Mouse (Mus musculus) hindbrain, embryonic 10.5 days (tissue): ENCODE results near the gene Htr1d. TPM values are rescaled to one million over a fixed set of nuclear protein-coding genes. Genes with fewer than 3 reads are reported as not detected.

Source experiments
- DNase-seq: peaks from one replicate; pipeline ENCODE4 v3.0.0-alpha.2; 2017; ENCODE audit warnings: low spot score
- H3K27ac ChIP-seq: fragments of 300-500 bp; sonication (generic); 2 replicates; pipeline ENCODE4 v1.5.1; 2016; ENCODE audit warnings: mild to moderate bottlenecking, moderate library complexity
- H3K27me3 ChIP-seq: fragments of 300-500 bp; sonication (generic); 2 replicates; pipeline ENCODE4 v1.6.1; 2016; ENCODE audit warnings: mild to moderate bottlenecking; ENCODE audit not compliant: poor library complexity, insufficient read depth, severe bottlenecking
- H3K36me3 ChIP-seq: fragments of 300-500 bp; sonication (generic); 2 replicates; pipeline ENCODE4 v1.6.1; 2016; ENCODE audit warnings: mild to moderate bottlenecking, moderate library complexity
- H3K4me1 ChIP-seq: fragments of 300-500 bp; sonication (generic); replicated peaks from 2 replicates; pipeline ENCODE4 v1.6.1; 2016; ENCODE audit warnings: mild to moderate bottlenecking
- H3K4me3 ChIP-seq: fragments of 300-500 bp; sonication (generic); 2 replicates; pipeline ENCODE4 v1.5.1; 2016; ENCODE audit warnings: mild to moderate bottlenecking, moderate library complexity
- H3K9me3 ChIP-seq: fragments of 300-500 bp; sonication (generic); 2 replicates; pipeline ENCODE4 v1.6.1; 2016; ENCODE audit warnings: mild to moderate bottlenecking, moderate library complexity
- WGBS: fragments of 180-500 bp; shearing (Covaris S2); methylation state at CpG from one replicate; pipeline ENCODE4 v1.1.7; 2016; 5-methylcytosine and 5-hydroxymethylcytosine counted together
- polyA plus RNA-seq: library from polyadenylated mRNA; unstranded; fragments of >200 nt; fragmentation: Nextera tagmentation; extraction: Ambion mirVana; gene quantifications from 2 replicates; pipeline ENCODE4 v1.2.1, GENCODE M21; 2016

Gene Htr1d
- polyA plus RNA-seq, 1 experiment from 2014 or later: 0.18 TPM

GRCm38 (mm10) chr4:136476692-136477091 lies 53.4 kb downstream of the Htr1d start:
- peaks cover 6% of the 10 kb centered on the region; the same call in 1 of the 2 replicates for H3K36me3 ChIP-seq
- peaks cover 25% of the 10 kb centered on the region for H3K4me1 ChIP-seq
- H3K4me3 ChIP-seq: no peak overlapping the region
- no peak overlapping the region for H3K27ac ChIP-seq
- WGBS: 96% methylated on average over 1 of the region's 1 CpGs
- no peaks in the 10 kb centered on the region for H3K9me3 ChIP-seq
- H3K27me3 ChIP-seq: no peaks in the 10 kb centered on the region
- no peak for DNase-seq

DNA sequence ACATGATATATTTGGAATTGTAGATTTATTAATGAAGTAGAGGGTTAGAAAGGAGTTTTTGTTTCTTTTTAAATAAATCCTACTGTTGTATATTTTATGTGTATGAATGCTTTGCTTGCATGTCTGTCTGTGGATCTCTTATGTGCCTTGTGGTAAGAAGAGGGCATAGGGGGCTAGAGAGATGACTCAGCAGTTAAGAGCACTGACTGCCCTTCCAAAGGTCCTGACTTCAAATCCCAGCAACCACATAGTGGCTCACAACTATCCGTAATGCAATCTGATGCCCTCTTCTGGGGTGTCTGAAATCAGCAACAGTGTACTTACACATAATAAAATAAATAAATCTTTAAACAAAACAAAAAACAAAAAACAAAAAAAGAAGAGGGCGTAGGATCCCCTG lies 63.2 kb downstream of the Htr1d start:
- DNase-seq: no peak
- H3K4me1 ChIP-seq: no peaks in the 10 kb centered on the region
- WGBS: 98% methylated on average over 2 of the region's 2 CpGs
- H3K36me3 ChIP-seq: peaks cover 16% of the 10 kb centered on the region
- no peaks in the 10 kb centered on the region for H3K9me3 ChIP-seq
- H3K27ac ChIP-seq: no peak overlapping the region
- no peak overlapping the region for H3K4me3 ChIP-seq
- no peaks in the 10 kb centered on the region for H3K27me3 ChIP-seq

Other genes with a start within 250 kb of the Htr1d start
- 5.2 and 6.5 TPM in 2 replicates for gene Asap3, start 217.2 kb upstream of the Htr1d start, polyA plus RNA-seq
- gene Tcea3, start 175.8 kb upstream of the Htr1d start, polyA plus RNA-seq: 1.3 and 2.2 TPM in 2 replicates
- gene Zfp46, start 138.8 kb upstream of the Htr1d start, polyA plus RNA-seq: 24.6 and 29.0 TPM in 2 replicates
- gene Hnrnpr, start 112.6 kb upstream of the Htr1d start, polyA plus RNA-seq: 197 and 217 TPM in 2 replicates
- 0.17 and 0.24 TPM in 2 replicates for gene 6030445D17Rik, start 38.7 kb downstream of the Htr1d start, polyA plus RNA-seq
- 108 and 133 TPM in 2 replicates for gene Luzp1, start 46.2 kb downstream of the Htr1d start, polyA plus RNA-seq
- 54.6 and 61.0 TPM in 2 replicates for gene Kdm1a, start 179.2 kb downstream of the Htr1d start, polyA plus RNA-seq
- not detected in 2 replicates for gene Tex46, start 186.9 kb downstream of the Htr1d start, polyA plus RNA-seq
- 0.05 TPM in 1 of 2 replicates, not detected in the other for gene Lactbl1, start 199.1 kb downstream of the Htr1d start, polyA plus RNA-seq